Mouse (Mus musculus) E14TG2a.4 (cell line): ENCODE data around the gene Rxfp3.

Experiments
- H3K27me3 ChIP-seq: 2 replicates; pipeline ENCODE4 v1.6.1; 2014; ENCODE audit warnings: low read length, control low read depth; ENCODE audit not compliant: insufficient read depth
- H3K36me3 ChIP-seq: 2 replicates; pipeline ENCODE4 v1.6.1; 2014; ENCODE audit warnings: low read length, control low read depth; ENCODE audit not compliant: insufficient read depth
- H3K4me1 ChIP-seq: replicated peaks from 2 replicates; pipeline ENCODE4 v1.6.1; 2014; ENCODE audit warnings: low read depth, low read length, control low read depth
- H3K4me3 ChIP-seq: replicated peaks from 2 replicates; pipeline ENCODE4 v1.5.1; 2014; ENCODE audit warnings: mild to moderate bottlenecking, low read length
- H3K9me3 ChIP-seq: 2 replicates; pipeline ENCODE4 v1.6.1; 2014; ENCODE audit warnings: low read length, control low read depth
- CTCF ChIP-seq: conservative IDR thresholded peaks from 2 replicates; pipeline ENCODE4 v1.5.1; 2014; ENCODE audit warnings: low read length
- NANOG ChIP-seq: IDR thresholded peaks from 2 replicates; pipeline ENCODE4 v1.6.1; 2014; ENCODE audit warnings: borderline replicate concordance, low read length, mixed read lengths
- POU5F1 ChIP-seq: IDR thresholded peaks from 2 replicates; pipeline ENCODE4 v1.6.1; 2014; ENCODE audit warnings: low read length, borderline replicate concordance

The Rxfp3 gene

DNA sequence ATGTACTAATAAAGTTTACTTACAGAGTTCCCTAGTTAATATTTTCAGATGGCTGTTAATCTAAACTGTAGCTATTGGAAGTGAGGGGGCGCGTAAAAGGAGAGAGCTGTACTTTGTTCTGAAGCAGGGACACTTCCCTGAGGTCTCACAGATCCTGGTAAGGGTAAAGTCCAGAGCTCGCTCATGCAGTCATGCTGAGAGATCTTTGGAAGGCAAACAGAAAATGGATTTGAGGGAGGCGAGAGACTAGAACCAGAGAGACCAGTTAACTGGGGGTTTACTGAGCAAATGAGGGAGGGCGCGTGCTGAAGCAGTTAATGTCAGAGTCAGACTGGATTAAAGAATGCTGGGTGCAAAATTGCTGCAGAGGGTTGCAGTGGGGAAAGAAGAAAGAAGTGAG, 52.0 kb downstream of the Rxfp3 start:
- Histone ChIP-seq H3K36me3 (peaks cover 31% of the 10 kb centered on the region), H3K4me1 (peaks cover 59% of the 10 kb centered on the region), H3K4me3 (no peak overlapping the region), H3K9me3 (no peaks in the 10 kb centered on the region), H3K27me3 (no peaks in the 10 kb centered on the region)
- TF ChIP-seq NANOG (no peak), CTCF (no peak), POU5F1 (no peak)
